Mouse (Mus musculus): ENCODE measurements around the gene Gas2. TPM values are rescaled to one million over a fixed set of nuclear protein-coding genes. Genes with fewer than 3 reads are reported as not detected.
A peak's percentile ranks its signal among the peaks of the same experiment; 100 is the strongest.

Gas2 gene
- polyA plus RNA-seq, 1 experiment from 2014 or later: 22.8 TPM

- WGBS: 89% methylated on average over 5 of the region's 5 CpGs
- no peak overlapping the region for H3K4me3 ChIP-seq
These were observed 9.8 kb upstream of the Gas2 start for GRCm38 (mm10) chr7:51851890-51852507.

GRCm38 (mm10) chr7:51862097-51862492, 280 bp downstream of the Gas2 start, which contains the start of gene Fancf:
Fancf (minus strand) TSS chr7:51862267.
- Histone ChIP-seq H3K9me3 (replicated peaks) (no peaks in the 10 kb centered on the region), H3K27me3 (no peaks in the 10 kb centered on the region), H3K4me1 (peaks cover 36% of the 10 kb centered on the region), H3K4me3 (peak within 1 kb of the TSS; percentile 72), H3K4me2 (peak within 1 kb of the TSS; percentile 69), H3K9ac (peak within 1 kb of the TSS; percentile 91), H3K36me3 (ENCODE audit: poor library complexity, severe bottlenecking) (peaks cover 17% of the 10 kb centered on the region), H3K27ac (peak within 1 kb of the TSS; percentile 99)
- ATAC-seq: peak; percentile 99
- WGBS: under 1% methylated on average over 43 of the region's 43 CpGs

More at GRCm38 (mm10) chr7:51851890-51852507, 9.8 kb upstream of the Gas2 start:
- Histone ChIP-seq H3K36me3 (ENCODE audit: poor library complexity, severe bottlenecking) (0 out of 2 replicates have a peak, but pooled peaks cover under 1% of the 10 kb centered on the region), H3K4me2 (no peak overlapping the region), H3K4me1 (no peaks in the 10 kb centered on the region), H3K27ac (no peak overlapping the region), H3K9ac (no peak overlapping the region), H3K9me3 (replicated peaks) (no peaks in the 10 kb centered on the region), H3K27me3 (no peaks in the 10 kb centered on the region)
- no peak for ATAC-seq

- no peak for ATAC-seq
- Histone ChIP-seq H3K4me2 (peak overlapping the region; percentile 69), H3K9me3 (replicated peaks) (no peaks in the 10 kb centered on the region), H3K4me3 (peak overlapping the region; percentile 72), H3K4me1 (peaks cover 36% of the 10 kb centered on the region), H3K27me3 (no peaks in the 10 kb centered on the region), H3K27ac (no peak overlapping the region), H3K9ac (peak overlapping the region; percentile 91), H3K36me3 (ENCODE audit: poor library complexity, severe bottlenecking) (peaks cover 10% of the 10 kb centered on the region)
- WGBS: 79% methylated on average over 3 of the region's 3 CpGs
These were observed 1.0 kb downstream of the Gas2 start for GRCm38 (mm10) chr7:51862842-51863241.

GRCm38 (mm10) chr7:51865336-51865735, 3.5 kb downstream of the Gas2 start:
- WGBS: 88% methylated on average over 1 of the region's 1 CpGs
- Histone ChIP-seq H3K36me3 (ENCODE audit: poor library complexity, severe bottlenecking) (no peaks in the 10 kb centered on the region; the same call in 1 of the 2 replicates), H3K4me3 (no peak overlapping the region), H3K27me3 (no peaks in the 10 kb centered on the region), H3K9ac (peak overlapping the region; percentile 39; the same call in 1 of the 2 replicates), H3K4me1 (peaks cover 24% of the 10 kb centered on the region), H3K27ac (no peak overlapping the region), H3K9me3 (replicated peaks) (no peaks in the 10 kb centered on the region), H3K4me2 (no peak overlapping the region)
- no peak for ATAC-seq

GRCm38 (mm10) chr7:51867983-51868382, 6.2 kb downstream of the Gas2 start:
- Histone ChIP-seq H3K4me1 (peaks cover 7% of the 10 kb centered on the region), H3K27me3 (no peaks in the 10 kb centered on the region), H3K27ac (no peak overlapping the region), H3K9ac (no peak overlapping the region), H3K9me3 (replicated peaks) (no peaks in the 10 kb centered on the region), H3K4me3 (no peak overlapping the region), H3K4me2 (no peak overlapping the region), H3K36me3 (ENCODE audit: poor library complexity, severe bottlenecking) (peaks cover 7% of the 10 kb centered on the region)
- ATAC-seq: no peak
- WGBS: 100% methylated on average over 1 of the region's 1 CpGs

GRCm38 (mm10) chr7:51872041-51872440, 10.2 kb downstream of the Gas2 start:
- ATAC-seq: no peak
- Histone ChIP-seq H3K4me3 (no peak overlapping the region), H3K36me3 (ENCODE audit: poor library complexity, severe bottlenecking) (peaks cover 7% of the 10 kb centered on the region), H3K27me3 (no peaks in the 10 kb centered on the region), H3K27ac (no peak overlapping the region), H3K9ac (no peak overlapping the region), H3K4me2 (no peak overlapping the region), H3K4me1 (no peaks in the 10 kb centered on the region), H3K9me3 (replicated peaks) (no peaks in the 10 kb centered on the region)
- 54% methylated on average over 1 of the region's 1 CpGs for WGBS

GRCm38 (mm10) chr7:51872597-51872996, 10.8 kb downstream of the Gas2 start:
- H3K9me3 ChIP-seq (replicated peaks): no peaks in the 10 kb centered on the region
- peaks cover 7% of the 10 kb centered on the region for H3K36me3 ChIP-seq (ENCODE audit: poor library complexity, severe bottlenecking)
- no peak overlapping the region for H3K4me2 ChIP-seq
- H3K4me1 ChIP-seq: no peaks in the 10 kb centered on the region
- no peak overlapping the region for H3K27ac ChIP-seq
- no peaks in the 10 kb centered on the region for H3K27me3 ChIP-seq
- ATAC-seq: no peak
- H3K4me3 ChIP-seq: no peak overlapping the region
- H3K9ac ChIP-seq: no peak overlapping the region

GRCm38 (mm10) chr7:51876316-51876715, 14.5 kb downstream of the Gas2 start:
- peaks cover 6% of the 10 kb centered on the region for H3K36me3 ChIP-seq (ENCODE audit: poor library complexity, severe bottlenecking)
- H3K27me3 ChIP-seq: no peaks in the 10 kb centered on the region
- no peak overlapping the region for H3K27ac ChIP-seq
- H3K4me1 ChIP-seq: peaks cover 14% of the 10 kb centered on the region
- no peaks in the 10 kb centered on the region for H3K9me3 ChIP-seq (replicated peaks)
- no peak overlapping the region for H3K9ac ChIP-seq
- H3K4me3 ChIP-seq: no peak overlapping the region
- no peak overlapping the region for H3K4me2 ChIP-seq
- no peak for ATAC-seq

- ATAC-seq: no peak
- Histone ChIP-seq H3K4me3 (peak overlapping the region; percentile 57), H3K9me3 (replicated peaks) (no peaks in the 10 kb centered on the region), H3K27me3 (no peaks in the 10 kb centered on the region), H3K27ac (peak overlapping the region; percentile 84), H3K36me3 (ENCODE audit: poor library complexity, severe bottlenecking) (no peaks in the 10 kb centered on the region), H3K9ac (peak overlapping the region; percentile 84), H3K4me1 (peaks cover 14% of the 10 kb centered on the region), H3K4me2 (peak overlapping the region; percentile 86)
- 2% methylated on average over 8 of the region's 8 CpGs for WGBS
These were observed 16.9 kb downstream of the Gas2 start for GRCm38 (mm10) chr7:51878730-51879129.

GRCm38 (mm10) chr7:51879136-51879723, 17.4 kb downstream of the Gas2 start:
- peak; percentile 98 for ATAC-seq
- Histone ChIP-seq H3K27me3 (no peaks in the 10 kb centered on the region), H3K27ac (peak overlapping the region; percentile 84), H3K4me2 (peak overlapping the region; percentile 86), H3K4me3 (peak overlapping the region; percentile 57), H3K9me3 (replicated peaks) (no peaks in the 10 kb centered on the region), H3K4me1 (peaks cover 14% of the 10 kb centered on the region), H3K9ac (peak overlapping the region; percentile 84), H3K36me3 (ENCODE audit: poor library complexity, severe bottlenecking) (no peaks in the 10 kb centered on the region)
- WGBS: under 1% methylated on average over 17 of the region's 17 CpGs

GRCm38 (mm10) chr7:51880121-51880520, 18.3 kb downstream of the Gas2 start:
- Histone ChIP-seq H3K27me3 (no peaks in the 10 kb centered on the region), H3K4me2 (no peak overlapping the region), H3K9me3 (replicated peaks) (no peaks in the 10 kb centered on the region), H3K27ac (no peak overlapping the region), H3K4me3 (no peak overlapping the region), H3K9ac (no peak overlapping the region), H3K4me1 (peaks cover 14% of the 10 kb centered on the region), H3K36me3 (ENCODE audit: poor library complexity, severe bottlenecking) (no peaks in the 10 kb centered on the region)
- WGBS: 87% methylated on average over 4 of the region's 4 CpGs
- no peak for ATAC-seq

- H3K27ac ChIP-seq: no peak overlapping the region
- no peaks in the 10 kb centered on the region for H3K4me1 ChIP-seq
- no peak for ATAC-seq
- no peaks in the 10 kb centered on the region for H3K9me3 ChIP-seq (replicated peaks)
- H3K27me3 ChIP-seq: no peaks in the 10 kb centered on the region
- H3K4me2 ChIP-seq: no peak overlapping the region
- no peak overlapping the region for H3K9ac ChIP-seq
- no peaks in the 10 kb centered on the region for H3K36me3 ChIP-seq (ENCODE audit: poor library complexity, severe bottlenecking)
- WGBS: 68% methylated on average over 3 of the region's 3 CpGs
- no peak overlapping the region for H3K4me3 ChIP-seq
These were observed 23.5 kb downstream of the Gas2 start for GRCm38 (mm10) chr7:51885345-51885744.
